Mouse (Mus musculus) CH12.LX (cell line): ENCODE measurements at regions not wholly inside any gene's neighbourhood (a gene's known extent, or its start where the extent isn't known, plus 50 kb on each side); places are given as distances from the start of the nearest gene placed in this dataset.

Experiments
- DNase-seq: peaks from one replicate; pipeline ENCODE4 v3.0.0-alpha.2; 2013; ENCODE audit errors: extremely low read depth
- H3K27ac ChIP-seq: 2 replicates; pipeline ENCODE4 v1.5.1; 2012; ENCODE audit warnings: low read depth, mild to moderate bottlenecking, control low read depth, moderate library complexity; ENCODE audit not compliant: insufficient read depth
- H3K27me3 ChIP-seq: replicated peaks from 2 replicates; pipeline ENCODE3; 2012; ENCODE audit warnings: inconsistent platforms
- H3K36me3 ChIP-seq, 2 experiments: replicated peaks in 1 of 2; 2 replicates each; pipeline versions ENCODE3 to v1.6.1; 2012; ENCODE audit warnings: inconsistent platforms in 1 of 2, low read length in 1 of 2, mild to moderate bottlenecking in 1 of 2, mixed read lengths in 1 of 2, moderate library complexity in 1 of 2; ENCODE audit not compliant: control insufficient read depth in 1 of 2, insufficient read depth in 1 of 2
- H3K4me1 ChIP-seq, 2 experiments: 2 replicates each; pipeline ENCODE4 v1.6.1; 2012; ENCODE audit warnings: inconsistent platforms in 1 of 2, moderate library complexity in 1 of 2; ENCODE audit not compliant: insufficient read depth in 2 of 2, control insufficient read depth in 1 of 2
- H3K4me2 ChIP-seq: 2 replicates; pipeline ENCODE4 v1.6.1; 2012; ENCODE audit warnings: low read depth, mild to moderate bottlenecking, control low read depth; ENCODE audit not compliant: poor library complexity, insufficient read depth, severe bottlenecking
- H3K4me3 ChIP-seq, 3 experiments: fragments of 150-350 bp in 1 of 3; sonication (generic) in 1 of 3; replicated peaks in 1 of 3; 2 replicates each; pipeline versions ENCODE3 to v1.5.1; 2011 to 2012; ENCODE audit warnings: low read depth in 2 of 3, low read length in 2 of 3, mild to moderate bottlenecking in 2 of 3, moderate library complexity in 2 of 3, control low read depth in 1 of 3, improper control_type of control experiment in 1 of 3, inconsistent platforms in 1 of 3, mixed read lengths in 1 of 3; ENCODE audit not compliant: poor library complexity in 1 of 3
- H3K79me2 ChIP-seq: replicated peaks from 2 replicates; pipeline ENCODE4 v1.6.1; 2012; ENCODE audit warnings: mild to moderate bottlenecking, moderate library complexity; ENCODE audit not compliant: control insufficient read depth, poor library complexity, insufficient read depth, severe bottlenecking; ENCODE audit errors: extremely low read depth
- H3K9ac ChIP-seq: 2 replicates; pipeline ENCODE4 v1.6.1; 2012; ENCODE audit warnings: low read depth, mild to moderate bottlenecking, control low read depth, moderate library complexity; ENCODE audit not compliant: insufficient read depth
- H3K9me3 ChIP-seq: replicated peaks from 2 replicates; pipeline ENCODE3; 2012; ENCODE audit warnings: low read length, inconsistent platforms, mixed read lengths
- CTCF ChIP-seq, 2 experiments: IDR thresholded peaks in 1 of 2; conservative IDR thresholded peaks in 1 of 2; 2 replicates each; pipeline ENCODE4 v1.5.1; 2011 to 2012; ENCODE audit warnings: low read depth in 2 of 2, low read length in 2 of 2, improper control_type of control experiment in 1 of 2, inconsistent platforms in 1 of 2, mild to moderate bottlenecking in 1 of 2, moderate library complexity in 1 of 2
- EP300 ChIP-seq: IDR thresholded peaks from 2 replicates; pipeline ENCODE4 v1.6.1; 2011; ENCODE audit warnings: low read length, improper control_type of control experiment
- ETS1 ChIP-seq: conservative IDR thresholded peaks from 2 replicates; pipeline ENCODE4 v1.6.1; 2012; ENCODE audit warnings: low read depth, mild to moderate bottlenecking, inconsistent platforms, low read length, improper control_type of control experiment, moderate library complexity
- GABPA ChIP-seq: IDR thresholded peaks from 2 replicates; pipeline ENCODE4 v1.6.1; 2012; ENCODE audit warnings: low read depth, low read length, improper control_type of control experiment, inconsistent platforms; ENCODE audit not compliant: insufficient replicate concordance
- IRF4 ChIP-seq: IDR thresholded peaks from 2 replicates; pipeline ENCODE4 v1.6.1; 2014; ENCODE audit warnings: low read depth, mild to moderate bottlenecking, inconsistent platforms, low read length, improper control_type of control experiment
- JUND ChIP-seq: conservative IDR thresholded peaks from 2 replicates; pipeline ENCODE4 v1.6.1; 2011; ENCODE audit warnings: low read depth, low read length, improper control_type of control experiment
- MEF2A ChIP-seq: IDR thresholded peaks from 2 replicates; pipeline ENCODE4 v1.6.1; 2014; ENCODE audit warnings: low read depth, mild to moderate bottlenecking, inconsistent platforms, low read length, improper control_type of control experiment, borderline replicate concordance
- MXI1 ChIP-seq: IDR thresholded peaks from 2 replicates; pipeline ENCODE4 v1.6.1; 2011; ENCODE audit warnings: mild to moderate bottlenecking, low read depth, low read length, improper control_type of control experiment
- NELFE ChIP-seq: IDR thresholded peaks from 2 replicates; pipeline ENCODE4 v1.6.1; 2011; ENCODE audit warnings: low read depth, low read length, improper control_type of control experiment
- POLR2A ChIP-seq: IDR thresholded peaks from 2 replicates; pipeline ENCODE4 v1.6.1; 2011; ENCODE audit warnings: low read depth, mild to moderate bottlenecking, improper control_type of control experiment, low read length
- POLR2AphosphoS2 ChIP-seq: IDR thresholded peaks from 2 replicates; pipeline ENCODE4 v1.6.1; 2011; ENCODE audit warnings: low read depth, low read length, improper control_type of control experiment
- RAD21 ChIP-seq: IDR thresholded peaks from 2 replicates; pipeline ENCODE4 v1.6.1; 2011; ENCODE audit warnings: low read depth, mild to moderate bottlenecking, low read length, improper control_type of control experiment, moderate library complexity
- RCOR1 ChIP-seq: conservative IDR thresholded peaks from 2 replicates; pipeline ENCODE4 v1.6.1; 2012; ENCODE audit warnings: low read depth, mild to moderate bottlenecking, inconsistent platforms, low read length, improper control_type of control experiment
- SMC3 ChIP-seq: IDR thresholded peaks from 2 replicates; pipeline ENCODE4 v1.6.1; 2011; ENCODE audit warnings: low read depth, low read length, improper control_type of control experiment
- TBP ChIP-seq: conservative IDR thresholded peaks from 2 replicates; pipeline ENCODE4 v1.6.1; 2011; ENCODE audit warnings: low read depth, low read length, improper control_type of control experiment
- TCF12 ChIP-seq: IDR thresholded peaks from 2 replicates; pipeline ENCODE4 v1.6.1; 2014; ENCODE audit warnings: low read depth, mild to moderate bottlenecking, inconsistent platforms, low read length, improper control_type of control experiment
- UBTF ChIP-seq: IDR thresholded peaks from 2 replicates; pipeline ENCODE4 v1.6.1; 2012; ENCODE audit warnings: low read depth, mild to moderate bottlenecking, inconsistent platforms, low read length, improper control_type of control experiment, moderate library complexity
- USF2 ChIP-seq: conservative IDR thresholded peaks from 2 replicates; pipeline ENCODE4 v1.6.1; 2011; ENCODE audit warnings: low read depth, low read length, improper control_type of control experiment
- ZC3H11A ChIP-seq: IDR thresholded peaks from 2 replicates; pipeline ENCODE4 v1.6.1; 2012; ENCODE audit warnings: low read depth, mild to moderate bottlenecking, inconsistent platforms, low read length, improper control_type of control experiment
- dilution Hi-C: fragments of 300-500 bp; cut with MboI; formaldehyde crosslinking; loops from 2 replicates; pipeline ENCODE4 v1.14.3; 2020; ENCODE audit warnings: low sequenced_read_pairs; ENCODE audit not compliant: extremely low pct_unique_long_range_greater_than_20kb, extremely low pct_ligation_motif_present
- in situ Hi-C: fragments of 300-500 bp; cut with MboI; formaldehyde crosslinking; loops from 3 replicates; pipeline ENCODE4 v1.14.3; 2019; ENCODE audit warnings: low sequenced_read_pairs, low pct_ligation_motif_present, low pct_unique_long_range_greater_than_20kb, mixed read lengths

GRCm38 (mm10) chr14:86254196-86254595 lies 886.8 kb downstream of the Diaph3 start:
- no peak for DNase-seq
- dilution Hi-C loops = no loop called here

GRCm38 (mm10) chr14:86251617-86252016 lies 889.4 kb downstream of the Diaph3 start:
- in situ Hi-C loops (no loop called here), dilution Hi-C loops (no loop called here)
- no peaks in the 10 kb centered on the region for H3K4me1 ChIP-seq
- H3K4me3 ChIP-seq = no peak overlapping the region
- H3K9ac ChIP-seq = no peak overlapping the region
- no peaks in the 10 kb centered on the region for H3K27me3 ChIP-seq
- no peak overlapping the region for H3K4me2 ChIP-seq
- H3K27ac ChIP-seq = no peak overlapping the region
- no peaks in the 10 kb centered on the region for H3K79me2 ChIP-seq
- TF ChIP-seq RCOR1 = no peak
- TF ChIP-seq GABPA = no peak
- TF ChIP-seq MXI1 = no peak
- no peak for TF ChIP-seq TBP
- no peak for DNase-seq
- peaks cover 6% of the 10 kb centered on the region for H3K9me3 ChIP-seq
- no peaks in the 10 kb centered on the region for H3K36me3 ChIP-seq

More at GRCm38 (mm10) chr14:86254196-86254595, 886.8 kb downstream of the Diaph3 start:
- Histone ChIP-seq H3K79me2 (no peaks in the 10 kb centered on the region), H3K27me3 (no peaks in the 10 kb centered on the region), H3K9ac (no peak overlapping the region), H3K9me3 (peaks cover 3% of the 10 kb centered on the region), H3K4me1 (no peaks in the 10 kb centered on the region), H3K4me3 (no peak overlapping the region), H3K4me2 (no peak overlapping the region), H3K36me3 (no peaks in the 10 kb centered on the region), H3K27ac (no peak overlapping the region)
- TF ChIP-seq MEF2A (no peak), GABPA (no peak), JUND (no peak), POLR2A (no peak), TCF12 (no peak), UBTF (no peak), POLR2AphosphoS2 (no peak), NELFE (no peak), ZC3H11A (no peak), IRF4 (no peak), RAD21 (no peak)
- in situ Hi-C loops = no loop called here

GRCm38 (mm10) chr14:86247686-86248085 lies 893.3 kb downstream of the Diaph3 start:
- H3K9me3 ChIP-seq = peaks cover 14% of the 10 kb centered on the region
- DNase-seq = no peak
- in situ Hi-C loops (no loop called here), dilution Hi-C loops (no loop called here)
- H3K4me2 ChIP-seq = no peak overlapping the region
- H3K4me1 ChIP-seq = no peaks in the 10 kb centered on the region
- H3K27ac ChIP-seq = no peak overlapping the region
- no peak overlapping the region for H3K4me3 ChIP-seq
- H3K27me3 ChIP-seq = no peaks in the 10 kb centered on the region
- H3K9ac ChIP-seq = no peak overlapping the region
- no peaks in the 10 kb centered on the region for H3K36me3 ChIP-seq
- no peak for TF ChIP-seq TBP
- no peak for TF ChIP-seq RAD21
- no peak for TF ChIP-seq NELFE
- no peak for TF ChIP-seq POLR2A
- TF ChIP-seq TCF12 = no peak
- TF ChIP-seq SMC3 = no peak
- no peak for TF ChIP-seq ETS1
- TF ChIP-seq IRF4 = no peak
- TF ChIP-seq USF2 = no peak
- TF ChIP-seq EP300 = no peak
- no peak for TF ChIP-seq CTCF (conservative IDR thresholded peaks at IDR 0.05 in 1 of 2, IDR thresholded peaks at IDR 0.05 in 1 of 2; ENCODE audit: low read depth in 2 of 2, low read length in 2 of 2)
- no peaks in the 10 kb centered on the region for H3K79me2 ChIP-seq
